Mouse (Mus musculus) forebrain, embryonic 10.5 days (tissue): ENCODE data around the gene Trappc12. TPM values are rescaled to one million over a fixed set of nuclear protein-coding genes. Genes with fewer than 3 reads are reported as not detected.

Experiments used
- DNase-seq: peaks from one replicate; pipeline ENCODE4 v3.0.0-alpha.2; 2017; ENCODE audit warnings: low spot score; ENCODE audit errors: extremely low spot score
- H3K27ac ChIP-seq: fragments of 300-500 bp; sonication (generic); 2 replicates; pipeline ENCODE4 v1.5.1; 2016; ENCODE audit warnings: mild to moderate bottlenecking
- H3K27me3 ChIP-seq: fragments of 300-500 bp; sonication (generic); 2 replicates; pipeline ENCODE4 v1.6.1; 2016; ENCODE audit warnings: mild to moderate bottlenecking; ENCODE audit not compliant: poor library complexity, severe bottlenecking
- H3K36me3 ChIP-seq: fragments of 300-500 bp; sonication (generic); replicated peaks from 2 replicates; pipeline ENCODE4 v1.6.1; 2016; ENCODE audit warnings: mild to moderate bottlenecking, moderate library complexity
- H3K4me1 ChIP-seq: fragments of 300-500 bp; sonication (generic); 2 replicates; pipeline ENCODE4 v1.6.1; 2016
- H3K4me3 ChIP-seq: fragments of 300-500 bp; sonication (generic); 2 replicates; pipeline ENCODE4 v1.5.1; 2016; ENCODE audit warnings: mild to moderate bottlenecking, moderate library complexity
- H3K9me3 ChIP-seq: fragments of 300-500 bp; sonication (generic); 2 replicates; pipeline ENCODE4 v1.6.1; 2016; ENCODE audit warnings: mild to moderate bottlenecking, moderate library complexity
- WGBS: fragments of 180-500 bp; shearing (Covaris S2); methylation state at CpG from one replicate; pipeline ENCODE4 v1.1.7; 2016; 5-methylcytosine and 5-hydroxymethylcytosine counted together
- polyA plus RNA-seq: library from polyadenylated mRNA; unstranded; fragments of >200 nt; fragmentation: Nextera tagmentation; extraction: Ambion mirVana; gene quantifications from 2 replicates; pipeline ENCODE4 v1.2.1, GENCODE M21; 2016

Trappc12 gene
- polyA plus RNA-seq, 1 experiment from 2014 or later = 36.9 TPM

DNA sequence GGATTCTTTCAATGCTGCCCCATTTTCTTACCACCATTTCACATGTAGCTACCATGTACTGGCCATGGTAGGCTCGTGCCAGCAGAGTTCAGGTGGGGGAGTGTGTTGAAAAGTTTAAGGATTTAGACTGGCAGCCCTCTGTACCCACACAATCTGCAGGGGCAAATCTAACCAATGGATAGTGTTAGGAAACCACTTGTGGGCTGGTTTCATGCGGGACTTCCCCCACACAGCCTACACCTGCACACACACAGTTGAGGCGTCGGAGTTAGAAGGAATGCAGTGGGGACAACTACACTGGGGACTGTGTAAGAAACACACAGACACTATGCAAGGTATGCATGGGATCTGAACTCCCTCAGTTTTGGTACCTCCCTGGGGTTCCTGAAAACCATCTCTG lies 24.1 kb downstream of the Trappc12 start:
- 92% methylated on average over 4 of the region's 4 CpGs for WGBS
- Histone ChIP-seq H3K9me3 (no peaks in the 10 kb centered on the region), H3K4me1 (no peaks in the 10 kb centered on the region), H3K27me3 (no peaks in the 10 kb centered on the region), H3K36me3 (peaks cover 42% of the 10 kb centered on the region), H3K27ac (no peak overlapping the region), H3K4me3 (no peak overlapping the region)
- DNase-seq = no peak

DNA sequence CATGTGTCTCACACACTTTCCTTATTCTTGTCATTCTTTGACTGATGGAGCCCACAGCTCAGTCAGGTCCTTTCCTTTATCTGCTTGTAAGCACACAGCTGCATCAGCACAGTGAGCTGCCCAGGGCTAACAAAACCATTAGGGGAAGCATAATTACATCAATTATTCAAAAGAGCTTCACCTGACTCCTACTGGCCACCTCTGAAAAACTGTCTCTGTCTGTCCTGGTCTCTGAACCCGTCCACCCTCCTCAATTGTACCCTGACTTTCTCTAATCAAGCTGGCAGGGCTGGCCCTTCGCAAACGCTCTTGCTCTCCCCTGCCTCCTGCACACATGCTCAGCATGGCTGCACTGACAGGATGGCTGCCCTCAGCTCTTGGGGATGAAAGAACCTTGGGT lies 25.9 kb downstream of the Trappc12 start:
- no peaks in the 10 kb centered on the region for H3K4me1 ChIP-seq
- peaks cover 48% of the 10 kb centered on the region for H3K36me3 ChIP-seq
- no peaks in the 10 kb centered on the region for H3K9me3 ChIP-seq
- no peak overlapping the region for H3K4me3 ChIP-seq
- WGBS = 90% methylated on average over 3 of the region's 3 CpGs
- no peak overlapping the region for H3K27ac ChIP-seq
- no peak for DNase-seq
- no peaks in the 10 kb centered on the region for H3K27me3 ChIP-seq

DNA sequence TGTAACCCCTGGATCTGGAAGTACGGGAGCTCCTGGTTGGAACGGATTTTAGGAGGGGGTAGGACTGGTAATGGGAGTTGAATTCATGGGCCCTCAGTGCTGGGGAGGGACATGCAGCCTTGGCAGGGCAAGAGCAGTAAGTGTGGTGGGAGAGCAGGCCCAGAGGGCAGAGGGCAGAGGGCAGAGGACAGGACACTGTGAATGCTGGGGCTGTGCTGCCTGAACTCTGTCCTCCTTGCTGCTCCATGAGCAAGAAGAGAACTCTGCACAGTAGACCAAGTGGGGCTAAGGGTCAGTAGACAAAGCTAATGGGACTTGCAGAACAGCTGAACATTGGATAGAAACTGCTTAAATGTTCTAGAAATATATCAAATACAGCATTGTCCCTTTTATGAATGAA lies 32.2 kb downstream of the Trappc12 start:
- Histone ChIP-seq H3K9me3 (no peaks in the 10 kb centered on the region), H3K36me3 (peaks cover 52% of the 10 kb centered on the region), H3K27ac (no peak overlapping the region), H3K27me3 (no peaks in the 10 kb centered on the region), H3K4me3 (no peak overlapping the region), H3K4me1 (peaks cover 5% of the 10 kb centered on the region; the same call in 1 of the 2 replicates)
- WGBS = 88% methylated on average over 2 of the region's 2 CpGs
- DNase-seq = no peak

DNA sequence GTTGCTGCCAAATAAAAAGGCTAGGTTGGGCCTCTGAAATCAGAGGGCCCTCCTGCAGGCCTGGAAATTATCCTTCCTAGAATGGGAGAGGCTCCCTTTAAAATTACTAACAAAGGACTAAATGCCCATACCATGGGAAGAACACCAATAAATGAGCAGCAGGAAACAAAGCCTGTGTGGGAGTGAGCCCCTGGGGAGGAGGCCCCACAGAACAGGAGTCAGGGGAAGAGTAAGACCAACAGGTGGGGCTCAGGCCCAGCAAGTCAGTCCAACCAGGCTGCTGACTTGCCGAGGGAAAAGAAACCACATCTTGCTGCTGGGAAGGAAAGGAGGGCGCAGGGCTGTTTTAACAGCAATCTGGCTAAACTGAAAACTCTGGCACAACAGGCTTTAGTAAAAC lies 33.2 kb downstream of the Trappc12 start:
- DNase-seq = no peak
- H3K4me3 ChIP-seq = no peak overlapping the region
- WGBS = 66% methylated on average over 2 of the region's 2 CpGs
- H3K4me1 ChIP-seq = peaks cover 5% of the 10 kb centered on the region; the same call in 1 of the 2 replicates
- H3K27ac ChIP-seq = no peak overlapping the region
- no peaks in the 10 kb centered on the region for H3K9me3 ChIP-seq
- H3K36me3 ChIP-seq = peaks cover 56% of the 10 kb centered on the region
- H3K27me3 ChIP-seq = no peaks in the 10 kb centered on the region

DNA sequence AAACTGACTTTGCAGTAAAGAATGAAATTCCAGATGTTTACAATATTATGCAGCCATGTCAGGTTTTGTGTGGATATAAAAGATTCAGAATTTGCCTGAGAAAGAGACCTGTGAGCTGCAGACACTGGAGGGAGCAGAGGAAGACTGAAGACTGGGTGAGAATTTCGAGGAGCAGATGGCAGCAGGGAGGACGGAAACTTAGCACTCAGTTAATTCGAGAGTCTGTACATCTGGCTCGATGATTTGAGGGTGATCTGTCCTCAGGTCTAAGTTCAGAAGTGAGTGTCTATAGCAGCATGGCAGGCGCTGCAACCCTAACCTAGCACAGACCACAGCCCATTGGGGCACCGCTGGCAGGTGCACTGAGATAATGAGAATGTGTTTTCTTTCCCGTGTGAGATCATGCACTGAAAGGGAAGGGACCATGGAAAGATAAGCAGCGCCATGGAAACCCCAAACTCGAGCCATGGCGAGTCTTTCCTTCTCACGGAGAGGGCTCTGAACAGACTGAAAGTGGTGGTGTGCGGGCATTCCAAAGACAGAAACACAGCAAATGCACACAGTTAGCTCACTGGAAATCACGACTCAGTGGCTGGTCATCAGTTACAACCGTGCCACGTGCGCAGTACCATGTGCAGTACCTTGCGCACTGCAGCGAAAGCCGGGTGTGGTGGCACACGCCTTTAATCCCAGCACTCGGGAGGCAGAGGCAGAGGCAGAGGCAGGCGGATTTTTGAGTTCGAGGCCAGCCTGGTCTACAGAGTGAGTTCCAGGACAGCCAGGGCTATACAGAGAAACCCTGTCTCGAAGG lies 35.2 kb downstream of the Trappc12 start:
- DNase-seq = no peak
- WGBS = 88% methylated on average over 24 of the region's 24 CpGs
- peaks cover 55% of the 10 kb centered on the region for H3K36me3 ChIP-seq
- H3K4me3 ChIP-seq = no peak overlapping the region
- H3K27ac ChIP-seq = no peak overlapping the region
- no peaks in the 10 kb centered on the region for H3K9me3 ChIP-seq
- H3K27me3 ChIP-seq = no peaks in the 10 kb centered on the region
- peaks cover 5% of the 10 kb centered on the region; the same call in 1 of the 2 replicates for H3K4me1 ChIP-seq

DNA sequence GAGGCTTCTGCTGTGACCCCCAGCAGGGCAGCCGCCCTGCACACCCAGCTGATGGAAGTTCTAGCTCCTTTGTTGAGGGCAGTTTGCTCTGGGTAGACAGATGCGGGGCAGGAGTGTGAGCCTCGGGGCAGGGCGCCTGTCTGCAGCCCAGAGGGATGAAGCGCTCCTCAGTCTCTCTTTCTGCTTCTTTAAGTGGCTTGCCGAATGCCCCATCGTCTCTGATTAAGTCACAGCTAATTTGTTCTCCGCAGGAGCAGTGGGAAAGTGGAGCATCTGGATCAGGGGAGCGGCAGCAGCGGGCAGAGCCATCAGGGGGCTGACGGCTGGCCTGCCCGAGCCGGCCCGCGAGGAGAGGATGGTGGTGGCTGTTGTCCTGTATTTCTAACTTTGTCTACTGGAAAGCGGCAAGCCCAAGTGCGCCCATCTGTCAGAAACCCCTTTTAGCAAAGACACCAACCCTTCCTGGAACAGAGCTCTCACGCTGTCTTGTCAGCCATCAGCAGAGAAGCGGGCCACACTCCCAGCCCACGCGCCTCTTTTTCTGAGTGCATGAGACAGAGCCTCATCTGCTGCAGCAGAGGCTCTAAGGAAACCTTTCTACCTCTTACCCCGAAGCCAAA lies 39.6 kb downstream of the Trappc12 start:
- 68% methylated on average over 22 of the region's 22 CpGs for WGBS
- Histone ChIP-seq H3K9me3 (no peaks in the 10 kb centered on the region), H3K4me1 (no peaks in the 10 kb centered on the region), H3K27me3 (0 out of 2 replicates have a peak, but pooled peaks cover 4% of the 10 kb centered on the region), H3K4me3 (no peak overlapping the region), H3K36me3 (peaks cover 48% of the 10 kb centered on the region), H3K27ac (peak overlapping the region; percentile 40; the same call in 1 of the 2 replicates)
- no peak for DNase-seq

DNA sequence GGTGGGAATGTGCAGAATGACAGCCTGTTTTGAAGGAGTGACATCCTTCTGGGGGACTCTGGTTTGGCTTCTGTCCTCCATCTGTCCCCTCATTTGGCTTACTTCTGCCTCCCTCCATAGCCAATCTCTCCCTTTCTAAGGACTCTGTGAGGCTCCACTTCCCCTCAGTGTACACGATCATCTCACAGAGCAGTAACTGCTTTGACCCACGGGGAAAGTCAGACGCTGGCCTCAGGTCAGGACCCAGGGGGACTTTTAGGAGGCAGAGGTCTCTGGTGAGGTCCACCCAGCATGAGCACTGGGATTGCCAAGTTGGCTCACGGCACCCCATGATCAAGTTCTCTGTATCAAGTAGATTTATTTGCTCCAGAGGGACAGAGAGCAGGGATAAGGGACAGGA lies 42.1 kb downstream of the Trappc12 start:
- H3K27ac ChIP-seq = no peak overlapping the region
- H3K4me1 ChIP-seq = peaks cover 19% of the 10 kb centered on the region
- DNase-seq = no peak
- H3K36me3 ChIP-seq = peaks cover 43% of the 10 kb centered on the region
- no peaks in the 10 kb centered on the region for H3K9me3 ChIP-seq
- 89% methylated on average over 4 of the region's 4 CpGs for WGBS
- H3K4me3 ChIP-seq = no peak overlapping the region
- H3K27me3 ChIP-seq = 0 out of 2 replicates have a peak, but pooled peaks cover 14% of the 10 kb centered on the region

DNA sequence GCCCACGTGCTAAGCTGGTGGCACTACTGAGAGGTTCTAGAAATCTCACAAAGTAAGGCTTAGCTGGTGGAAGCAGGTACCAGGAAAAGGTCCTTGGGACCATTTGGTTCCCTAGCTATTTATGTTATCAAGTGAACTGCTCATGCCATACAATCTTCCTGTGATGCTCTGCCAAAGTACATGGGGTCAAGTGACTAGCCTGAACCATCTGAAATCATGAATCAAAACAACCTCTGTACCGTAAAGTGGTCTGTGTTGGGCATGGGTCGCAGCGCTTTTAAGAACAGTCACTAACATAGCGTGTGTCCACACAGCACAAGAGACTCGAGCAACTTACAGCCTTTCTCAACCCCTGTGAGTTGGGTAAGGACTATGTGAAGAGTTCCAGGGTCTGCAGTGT lies 45.1 kb downstream of the Trappc12 start:
- 0 out of 2 replicates have a peak, but pooled peaks cover 15% of the 10 kb centered on the region for H3K27me3 ChIP-seq
- no peak overlapping the region for H3K27ac ChIP-seq
- no peak overlapping the region for H3K4me3 ChIP-seq

DNA sequence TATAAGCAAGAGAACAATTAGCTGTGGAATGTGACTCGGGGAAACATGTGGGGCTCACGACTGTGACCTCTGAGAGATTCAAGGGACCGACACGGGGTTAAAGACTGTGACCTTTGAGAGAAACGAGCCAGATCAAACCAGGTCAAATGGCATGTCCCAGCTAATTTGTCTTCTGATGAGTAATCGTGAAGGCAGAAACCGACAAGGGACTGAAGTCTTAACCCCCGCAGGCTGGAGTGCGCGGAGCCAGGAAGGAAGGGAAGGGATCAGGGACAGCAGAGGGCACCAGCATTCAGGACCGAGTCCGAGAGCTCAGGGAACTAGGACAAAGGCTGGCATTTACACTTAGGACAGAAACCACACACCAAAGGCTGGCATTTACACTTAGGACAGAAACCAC lies 45.9 kb downstream of the Trappc12 start:
- Histone ChIP-seq H3K36me3 (peaks cover 7% of the 10 kb centered on the region), H3K9me3 (no peaks in the 10 kb centered on the region), H3K27me3 (0 out of 2 replicates have a peak, but pooled peaks cover 15% of the 10 kb centered on the region), H3K27ac (0 out of 2 replicates have a peak overlapping the region, but pooled peaks have one; percentile 25), H3K4me3 (no peak overlapping the region), H3K4me1 (peaks cover 30% of the 10 kb centered on the region)
- DNase-seq = peak; percentile 23
- WGBS = 7% methylated on average over 12 of the region's 12 CpGs

More for the DNA sequence above, 45.1 kb downstream of the Trappc12 start:
- WGBS = 90% methylated on average over 6 of the region's 6 CpGs
- DNase-seq = no peak
- Histone ChIP-seq H3K9me3 (no peaks in the 10 kb centered on the region), H3K4me1 (peaks cover 25% of the 10 kb centered on the region), H3K36me3 (peaks cover 15% of the 10 kb centered on the region)

DNA sequence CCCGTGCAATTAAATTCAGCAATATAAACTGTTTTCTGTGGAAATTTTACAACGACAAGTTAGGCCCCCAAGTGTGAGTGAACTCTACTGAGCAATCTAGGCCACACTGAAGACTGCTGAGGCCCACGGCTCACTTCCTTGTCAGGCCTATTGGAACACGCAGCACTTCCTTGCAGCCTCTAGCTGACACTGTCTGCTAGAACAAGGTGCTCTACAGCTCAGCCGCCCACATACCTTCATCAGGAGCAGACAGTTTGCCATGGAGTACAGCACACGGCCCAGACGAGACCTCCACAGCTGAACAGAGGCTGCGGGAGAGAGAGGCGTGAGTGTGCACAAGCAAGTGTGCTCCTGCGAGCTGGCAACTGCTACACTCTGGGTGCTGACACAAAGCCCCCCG lies 49.0 kb downstream of the Trappc12 start:
- Histone ChIP-seq H3K36me3 (peaks cover 6% of the 10 kb centered on the region; the same call in 1 of the 2 replicates), H3K27me3 (0 out of 2 replicates have a peak, but pooled peaks cover 15% of the 10 kb centered on the region), H3K4me3 (no peak overlapping the region), H3K9me3 (no peaks in the 10 kb centered on the region), H3K27ac (0 out of 2 replicates have a peak overlapping the region, but pooled peaks have one; percentile 15), H3K4me1 (peaks cover 43% of the 10 kb centered on the region)
- 91% methylated on average over 11 of the region's 11 CpGs for WGBS
- DNase-seq = no peak

DNA sequence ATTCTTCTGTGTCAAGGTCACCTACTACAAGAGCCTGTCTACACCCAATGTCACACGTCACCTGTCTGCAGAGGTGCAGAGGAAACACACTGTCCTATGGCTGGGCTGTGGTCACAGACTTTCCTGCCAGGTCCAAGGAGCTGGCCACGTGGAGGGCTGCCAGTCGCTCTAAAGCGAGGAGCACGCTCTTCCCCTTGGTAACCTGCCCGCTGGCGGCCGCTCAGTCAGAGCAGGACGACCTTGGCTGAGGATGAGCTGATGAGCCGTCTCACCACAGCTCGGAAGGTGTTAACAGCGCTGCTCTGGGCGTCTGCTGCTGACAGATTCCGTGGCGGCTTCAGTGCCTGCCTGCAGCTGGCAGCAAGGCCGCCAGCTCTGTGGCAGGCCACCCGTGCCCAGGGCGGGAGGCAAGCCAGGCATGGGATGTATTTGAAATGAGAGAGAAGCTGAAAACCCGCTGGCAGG lies 49.7 kb downstream of the Trappc12 start:
- no peaks in the 10 kb centered on the region for H3K9me3 ChIP-seq
- WGBS = 90% methylated on average over 19 of the region's 19 CpGs
- H3K4me1 ChIP-seq = peaks cover 43% of the 10 kb centered on the region
- peaks cover 12% of the 10 kb centered on the region; the same call in 1 of the 2 replicates for H3K36me3 ChIP-seq
- no peak for DNase-seq
- 0 out of 2 replicates have a peak, but pooled peaks cover 10% of the 10 kb centered on the region for H3K27me3 ChIP-seq
- H3K27ac ChIP-seq = peak overlapping the region; percentile 83; the same call in 1 of the 2 replicates
- H3K4me3 ChIP-seq = no peak overlapping the region

DNA sequence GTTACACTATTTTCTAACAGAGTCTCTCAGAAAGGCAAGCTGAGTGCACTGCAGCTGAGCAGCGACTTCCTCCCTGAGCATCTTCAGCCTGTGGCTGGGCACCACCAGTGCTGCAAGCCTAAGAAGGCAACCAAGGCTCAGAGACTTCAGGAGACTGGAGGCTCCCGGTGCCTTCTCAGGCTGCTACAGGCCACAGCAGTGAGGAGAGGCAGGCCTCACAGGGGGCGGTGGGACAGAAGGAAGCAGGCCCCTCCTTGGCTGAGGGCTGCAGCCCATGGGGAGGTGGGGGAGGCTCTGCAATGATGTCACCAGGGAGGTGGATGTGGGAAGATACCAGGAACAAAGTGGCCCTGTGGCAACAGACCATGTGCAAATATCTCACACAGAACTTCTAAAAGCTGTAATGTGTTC lies 50.2 kb downstream of the Trappc12 start:
- H3K9me3 ChIP-seq = no peaks in the 10 kb centered on the region
- peaks cover 38% of the 10 kb centered on the region for H3K4me1 ChIP-seq
- no peak overlapping the region for H3K4me3 ChIP-seq
- H3K27me3 ChIP-seq = 0 out of 2 replicates have a peak, but pooled peaks cover 8% of the 10 kb centered on the region
- peaks cover 15% of the 10 kb centered on the region; the same call in 1 of the 2 replicates for H3K36me3 ChIP-seq
- peak overlapping the region; percentile 83 for H3K27ac ChIP-seq
- 40% methylated on average over 3 of the region's 3 CpGs for WGBS
- no peak for DNase-seq
